Mouse (Mus musculus) limb, embryonic 10.5 days (tissue): ENCODE measurements at regions not wholly inside any gene's neighbourhood (a gene's known extent, or its start where the extent isn't known, plus 50 kb on each side); places are given as distances from the start of the nearest gene placed in this dataset.
"Not testable (repeated sequence)": the region's sequence is repeated elsewhere in the genome, so short reads cannot be mapped to it uniquely, and the experiment has no call there.

Source experiments
- DNase-seq: peaks from one replicate; pipeline ENCODE4 v3.0.0-alpha.2; 2017; ENCODE audit warnings: low spot score
- H3K27ac ChIP-seq: fragments of 300-500 bp; sonication (generic); 2 replicates; pipeline ENCODE4 v1.5.1; 2016; ENCODE audit warnings: mild to moderate bottlenecking
- H3K27me3 ChIP-seq: fragments of 300-500 bp; sonication (generic); 2 replicates; pipeline ENCODE4 v1.6.1; 2016; ENCODE audit warnings: low read depth, mild to moderate bottlenecking; ENCODE audit not compliant: poor library complexity, severe bottlenecking
- H3K36me3 ChIP-seq: fragments of 300-500 bp; sonication (generic); 2 replicates; pipeline ENCODE4 v1.6.1; 2016; ENCODE audit warnings: mild to moderate bottlenecking, moderate library complexity
- H3K4me1 ChIP-seq: fragments of 300-500 bp; sonication (generic); 2 replicates; pipeline ENCODE4 v1.6.1; 2016
- H3K4me3 ChIP-seq: fragments of 300-500 bp; sonication (generic); 2 replicates; pipeline ENCODE4 v1.5.1; 2016; ENCODE audit warnings: mild to moderate bottlenecking, moderate library complexity
- H3K9me3 ChIP-seq: fragments of 300-500 bp; sonication (generic); replicated peaks from 2 replicates; pipeline ENCODE4 v1.6.1; 2016; ENCODE audit warnings: mild to moderate bottlenecking
- WGBS: fragments of 180-500 bp; shearing (Covaris S2); methylation state at CpG from one replicate; pipeline ENCODE4 v1.1.7; 2016; 5-methylcytosine and 5-hydroxymethylcytosine counted together

- Histone ChIP-seq H3K27ac (peak overlapping the region; percentile 85), H3K9me3 (no peaks in the 10 kb centered on the region), H3K36me3 (no peaks in the 10 kb centered on the region), H3K4me3 (no peak overlapping the region), H3K4me1 (peaks cover 23% of the 10 kb centered on the region), H3K27me3 (no peaks in the 10 kb centered on the region)
- no peak for DNase-seq
- 97% methylated on average over 3 of the region's 3 CpGs for WGBS
Measured at GRCm38 (mm10) chr1:157048996-157049395, 59.5 kb downstream of the Tex35 start.

- H3K36me3 ChIP-seq: no peaks in the 10 kb centered on the region
- DNase-seq: peak; percentile 69
- WGBS: 37% methylated on average over 11 of the region's 11 CpGs
- H3K27ac ChIP-seq: peak overlapping the region; percentile 85
- H3K4me3 ChIP-seq: no peak overlapping the region
- peaks cover 23% of the 10 kb centered on the region for H3K4me1 ChIP-seq
- no peaks in the 10 kb centered on the region for H3K27me3 ChIP-seq
- H3K9me3 ChIP-seq: no peaks in the 10 kb centered on the region
Measured at GRCm38 (mm10) chr1:157048201-157048923, 60.1 kb downstream of the Tex35 start.

GRCm38 (mm10) chr1:157047751-157048200 is 60.7 kb downstream of the Tex35 start:
- Histone ChIP-seq H3K9me3 (no peaks in the 10 kb centered on the region), H3K27ac (peak overlapping the region; percentile 85), H3K4me1 (peaks cover 23% of the 10 kb centered on the region), H3K36me3 (no peaks in the 10 kb centered on the region), H3K27me3 (no peaks in the 10 kb centered on the region), H3K4me3 (no peak overlapping the region)
- no peak for DNase-seq
- WGBS: 65% methylated on average over 4 of the region's 4 CpGs

GRCm38 (mm10) chr1:157046760-157047182 is 61.7 kb downstream of the Tex35 start:
- 0 out of 2 replicates have a peak overlapping the region, but pooled peaks have one; percentile 11 for H3K27ac ChIP-seq
- H3K4me3 ChIP-seq: no peak overlapping the region
- no peaks in the 10 kb centered on the region for H3K9me3 ChIP-seq
- no peaks in the 10 kb centered on the region for H3K36me3 ChIP-seq
- H3K27me3 ChIP-seq: no peaks in the 10 kb centered on the region
- DNase-seq: peak; percentile 27
- 82% methylated on average over 4 of the region's 4 CpGs for WGBS
- peaks cover 23% of the 10 kb centered on the region for H3K4me1 ChIP-seq

GRCm38 (mm10) chr1:157039836-157040196 is 68.7 kb downstream of the Tex35 start:
- peaks cover 16% of the 10 kb centered on the region for H3K4me1 ChIP-seq
- no peak overlapping the region for H3K4me3 ChIP-seq
- 46% methylated on average over 4 of the region's 4 CpGs for WGBS
- DNase-seq: peak; percentile 21
- no peaks in the 10 kb centered on the region for H3K36me3 ChIP-seq
- H3K27me3 ChIP-seq: no peaks in the 10 kb centered on the region
- no peaks in the 10 kb centered on the region for H3K9me3 ChIP-seq
- 0 out of 2 replicates have a peak overlapping the region, but pooled peaks have one; percentile 50 for H3K27ac ChIP-seq

GRCm38 (mm10) chr1:157039016-157039835 is 69.3 kb downstream of the Tex35 start:
- no peaks in the 10 kb centered on the region for H3K36me3 ChIP-seq
- H3K4me3 ChIP-seq: no peak overlapping the region
- DNase-seq: peak; percentile 31
- H3K4me1 ChIP-seq: peaks cover 16% of the 10 kb centered on the region
- WGBS: 33% methylated on average over 14 of the region's 14 CpGs
- no peaks in the 10 kb centered on the region for H3K9me3 ChIP-seq
- 0 out of 2 replicates have a peak overlapping the region, but pooled peaks have one; percentile 50 for H3K27ac ChIP-seq
- H3K27me3 ChIP-seq: no peaks in the 10 kb centered on the region

GRCm38 (mm10) chr1:157038111-157039008 is 70.1 kb downstream of the Tex35 start:
- no peaks in the 10 kb centered on the region for H3K9me3 ChIP-seq
- no peaks in the 10 kb centered on the region for H3K27me3 ChIP-seq
- DNase-seq: peak; percentile 28
- H3K27ac ChIP-seq: no peak overlapping the region
- WGBS: 74% methylated on average over 14 of the region's 14 CpGs
- H3K4me1 ChIP-seq: peaks cover 16% of the 10 kb centered on the region
- no peak overlapping the region for H3K4me3 ChIP-seq
- no peaks in the 10 kb centered on the region for H3K36me3 ChIP-seq

GRCm38 (mm10) chr1:157037246-157037991 is 71.1 kb downstream of the Tex35 start:
- no peak for DNase-seq
- WGBS: 82% methylated on average over 10 of the region's 10 CpGs
- H3K27ac ChIP-seq: no peak overlapping the region
- H3K36me3 ChIP-seq: no peaks in the 10 kb centered on the region
- peaks cover 16% of the 10 kb centered on the region for H3K4me1 ChIP-seq
- no peaks in the 10 kb centered on the region for H3K27me3 ChIP-seq
- no peaks in the 10 kb centered on the region for H3K9me3 ChIP-seq
- H3K4me3 ChIP-seq: no peak overlapping the region

GRCm38 (mm10) chr1:157036779-157037178 is 71.7 kb downstream of the Tex35 start:
- DNase-seq: peak; percentile 21
- H3K27me3 ChIP-seq: no peaks in the 10 kb centered on the region
- WGBS: 74% methylated on average over 4 of the region's 4 CpGs
- no peaks in the 10 kb centered on the region for H3K9me3 ChIP-seq
- H3K4me3 ChIP-seq: no peak overlapping the region
- peaks cover 16% of the 10 kb centered on the region for H3K4me1 ChIP-seq
- no peak overlapping the region for H3K27ac ChIP-seq
- H3K36me3 ChIP-seq: no peaks in the 10 kb centered on the region

- H3K36me3 ChIP-seq, H3K27me3 ChIP-seq, H3K4me3 ChIP-seq, H3K27ac ChIP-seq, H3K9me3 ChIP-seq: not testable (repeated sequence)
- WGBS: 95% methylated on average over 8 of the region's 8 CpGs
- peaks cover 16% of the 10 kb centered on the region for H3K4me1 ChIP-seq
- DNase-seq: peak; percentile 11
Measured at GRCm38 (mm10) chr1:157035221-157035620, 73.3 kb downstream of the Tex35 start.

GRCm38 (mm10) chr1:157028682-157029081 is 79.8 kb downstream of the Tex35 start:
- H3K9me3 ChIP-seq: no peaks in the 10 kb centered on the region
- no peaks in the 10 kb centered on the region for H3K27me3 ChIP-seq
- WGBS: 94% methylated on average over 3 of the region's 3 CpGs
- H3K36me3 ChIP-seq: no peaks in the 10 kb centered on the region
- no peak for DNase-seq
- no peak overlapping the region for H3K4me3 ChIP-seq
- no peak overlapping the region for H3K27ac ChIP-seq
- H3K4me1 ChIP-seq: no peaks in the 10 kb centered on the region

- Histone ChIP-seq H3K9me3 (no peaks in the 10 kb centered on the region), H3K4me3 (no peak overlapping the region), H3K27ac (no peak overlapping the region), H3K4me1 (no peaks in the 10 kb centered on the region), H3K27me3 (no peaks in the 10 kb centered on the region), H3K36me3 (no peaks in the 10 kb centered on the region)
- no peak for DNase-seq
- 90% methylated on average over 7 of the region's 7 CpGs for WGBS
Measured at GRCm38 (mm10) chr1:157027681-157028080, 80.8 kb downstream of the Tex35 start.
